Mouse (Mus musculus) forebrain, embryonic 16.5 days (tissue): ENCODE data around the gene Pcyox1. TPM values are rescaled to one million over a fixed set of nuclear protein-coding genes. Genes with fewer than 3 reads are reported as not detected.

Experiments
- ATAC-seq: fragments of 200-750 bp; cut with Nextera tagmentation; 2 replicates; pipeline ENCODE4 v1.8.0; 2017; ENCODE audit warnings: mild to moderate bottlenecking, moderate library complexity
- H3K27ac ChIP-seq: fragments of 300-500 bp; sonication (generic); 2 replicates; pipeline ENCODE4 v1.5.1; 2014; ENCODE audit warnings: low read length, control low read depth
- H3K27me3 ChIP-seq: fragments of 300-500 bp; sonication (generic); replicated peaks from 2 replicates; pipeline ENCODE4 v1.6.1; 2014; ENCODE audit warnings: low read length; ENCODE audit not compliant: control insufficient read depth, insufficient read depth
- H3K36me3 ChIP-seq: fragments of 300-500 bp; sonication (generic); 2 replicates; pipeline ENCODE4 v1.6.1; 2014; ENCODE audit not compliant: control insufficient read depth, insufficient read depth
- H3K4me1 ChIP-seq: fragments of 300-500 bp; sonication (generic); replicated peaks from 2 replicates; pipeline ENCODE4 v1.6.1; 2014; ENCODE audit warnings: low read length; ENCODE audit not compliant: control insufficient read depth, insufficient read depth
- H3K4me2 ChIP-seq: fragments of 300-500 bp; sonication (generic); 2 replicates; pipeline ENCODE4 v1.6.1; 2014; ENCODE audit warnings: mild to moderate bottlenecking, low read length, control low read depth
- H3K4me3 ChIP-seq: fragments of 300-500 bp; sonication (generic); replicated peaks from 2 replicates; pipeline ENCODE4 v1.5.1; 2014; ENCODE audit warnings: mild to moderate bottlenecking, low read length, control low read depth
- H3K9ac ChIP-seq: fragments of 300-500 bp; sonication (generic); replicated peaks from 2 replicates; pipeline ENCODE4 v1.6.1; 2014; ENCODE audit warnings: low read depth, low read length, control low read depth
- H3K9me3 ChIP-seq: fragments of 300-500 bp; sonication (generic); 2 replicates; pipeline ENCODE4 v1.6.1; 2016; ENCODE audit warnings: low read length; ENCODE audit not compliant: control insufficient read depth
- WGBS: fragments of 180-500 bp; shearing (Covaris S2); extraction: QIAGEN DNeasy Blood & Tissue Kit; methylation state at CpG from one replicate; pipeline ENCODE4 v1.1.7; 2014; 5-methylcytosine and 5-hydroxymethylcytosine counted together
- polyA plus RNA-seq: library from polyadenylated mRNA; unstranded; fragments of >200 nt; fragmentation: Nextera tagmentation; extraction: Ambion mirVana; gene quantifications from 2 replicates; pipeline ENCODE4 v1.2.1, GENCODE M21; 2015

Pcyox1 gene
- polyA plus RNA-seq, 1 experiment from 2014 or later: 104 TPM

- H3K36me3 ChIP-seq: peaks cover 5% of the 10 kb centered on the region
- H3K27ac ChIP-seq: no peak overlapping the region; the same call in 1 of the 2 replicates
- ATAC-seq: no peak
- peaks cover 21% of the 10 kb centered on the region for H3K4me1 ChIP-seq
- WGBS: 4% methylated on average over 12 of the region's 12 CpGs
- H3K4me3 ChIP-seq: peak overlapping the region; percentile 57
- no peaks in the 10 kb centered on the region for H3K9me3 ChIP-seq
- H3K27me3 ChIP-seq: no peaks in the 10 kb centered on the region
- peak overlapping the region; percentile 56 for H3K9ac ChIP-seq
- H3K4me2 ChIP-seq: peak overlapping the region; percentile 84
Observed at GRCm38 (mm10) chr6:86371950-86372516, 24.9 kb downstream of the Pcyox1 start.

- H3K27ac ChIP-seq: peak overlapping the region; percentile 98
- no peaks in the 10 kb centered on the region for H3K36me3 ChIP-seq
- peaks cover 24% of the 10 kb centered on the region for H3K4me1 ChIP-seq
- under 1% methylated on average over 50 of the region's 50 CpGs for WGBS
- H3K4me3 ChIP-seq: peak overlapping the region; percentile 57
- peak overlapping the region; percentile 56 for H3K9ac ChIP-seq
- H3K4me2 ChIP-seq: peak overlapping the region; percentile 92
- no peaks in the 10 kb centered on the region for H3K9me3 ChIP-seq
- ATAC-seq: peak; percentile 98
- H3K27me3 ChIP-seq: no peaks in the 10 kb centered on the region
Observed at GRCm38 (mm10) chr6:86371340-86371911, 25.5 kb downstream of the Pcyox1 start.

GRCm38 (mm10) chr6:86370764-86371339 lies 26.1 kb downstream of the Pcyox1 start, which contains the start of gene Snrpg:
Gene Snrpg (plus strand): TSS chr6:86371304.
- no peaks in the 10 kb centered on the region for H3K27me3 ChIP-seq
- peak within 1 kb of the TSS; percentile 92 for H3K4me2 ChIP-seq
- H3K27ac ChIP-seq: peak within 1 kb of the TSS; percentile 98
- no peaks in the 10 kb centered on the region for H3K9me3 ChIP-seq
- peak within 1 kb of the TSS; percentile 56 for H3K9ac ChIP-seq
- peak; percentile 5 for ATAC-seq
- 16% methylated on average over 15 of the region's 15 CpGs for WGBS
- H3K36me3 ChIP-seq: no peaks in the 10 kb centered on the region
- H3K4me1 ChIP-seq: peaks cover 30% of the 10 kb centered on the region
- peak within 1 kb of the TSS; percentile 57 for H3K4me3 ChIP-seq

- 63% methylated on average over 3 of the region's 3 CpGs for WGBS
- peak overlapping the region; percentile 98 for H3K27ac ChIP-seq
- H3K4me1 ChIP-seq: peaks cover 31% of the 10 kb centered on the region
- ATAC-seq: no peak
- no peaks in the 10 kb centered on the region for H3K9me3 ChIP-seq
- H3K9ac ChIP-seq: peak overlapping the region; percentile 56
- H3K27me3 ChIP-seq: no peaks in the 10 kb centered on the region
- H3K4me2 ChIP-seq: peak overlapping the region; percentile 92
- H3K36me3 ChIP-seq: no peaks in the 10 kb centered on the region
- H3K4me3 ChIP-seq: no peak overlapping the region
Observed at GRCm38 (mm10) chr6:86370093-86370713, 26.8 kb downstream of the Pcyox1 start.

- Histone ChIP-seq H3K4me2 (no peak overlapping the region), H3K4me1 (peaks cover 34% of the 10 kb centered on the region), H3K9me3 (no peaks in the 10 kb centered on the region), H3K9ac (no peak overlapping the region), H3K27ac (no peak overlapping the region), H3K4me3 (no peak overlapping the region), H3K27me3 (no peaks in the 10 kb centered on the region), H3K36me3 (no peaks in the 10 kb centered on the region)
- WGBS: 67% methylated on average over 5 of the region's 5 CpGs
- no peak for ATAC-seq
Observed at GRCm38 (mm10) chr6:86368479-86368878, 28.5 kb downstream of the Pcyox1 start.

GRCm38 (mm10) chr6:86366853-86367249 lies 30.1 kb downstream of the Pcyox1 start:
- Histone ChIP-seq H3K27me3 (no peaks in the 10 kb centered on the region), H3K27ac (no peak overlapping the region), H3K4me1 (peaks cover 22% of the 10 kb centered on the region), H3K4me3 (peak overlapping the region; percentile 70; the same call in 1 of the 2 replicates), H3K9me3 (no peaks in the 10 kb centered on the region), H3K4me2 (peak overlapping the region; percentile 89), H3K36me3 (no peaks in the 10 kb centered on the region), H3K9ac (no peak overlapping the region)
- 54% methylated on average over 2 of the region's 2 CpGs for WGBS
- ATAC-seq: no peak

- ATAC-seq: 0 out of 2 replicates have a peak, but pooled peaks have one; percentile 0
- Histone ChIP-seq H3K4me3 (peak overlapping the region; percentile 70), H3K9me3 (no peaks in the 10 kb centered on the region), H3K36me3 (no peaks in the 10 kb centered on the region), H3K9ac (peak overlapping the region; percentile 83), H3K4me1 (peaks cover 22% of the 10 kb centered on the region), H3K27ac (peak overlapping the region; percentile 85), H3K4me2 (peak overlapping the region; percentile 89), H3K27me3 (no peaks in the 10 kb centered on the region)
- WGBS: 32% methylated on average over 25 of the region's 25 CpGs
Observed at GRCm38 (mm10) chr6:86366125-86366852, 30.7 kb downstream of the Pcyox1 start.

- Histone ChIP-seq H3K9me3 (no peaks in the 10 kb centered on the region), H3K4me1 (peaks cover 17% of the 10 kb centered on the region), H3K9ac (peak within 1 kb of the TSS; percentile 83), H3K27me3 (no peaks in the 10 kb centered on the region), H3K4me3 (peak within 1 kb of the TSS; percentile 70), H3K27ac (peak within 1 kb of the TSS; percentile 85), H3K36me3 (no peaks in the 10 kb centered on the region), H3K4me2 (peak within 1 kb of the TSS; percentile 89)
- WGBS: under 1% methylated on average over 76 of the region's 76 CpGs
- peak; percentile 89 for ATAC-seq
Observed at GRCm38 (mm10) chr6:86365371-86366124, 31.4 kb downstream of the Pcyox1 start, which contains the start of gene Fam136a. Gene Fam136a (plus strand): TSS chr6:86365646.
